Mouse (Mus musculus) forebrain, embryonic 10.5 days (tissue): ENCODE measurements around the gene Sms. TPM values are rescaled to one million over a fixed set of nuclear protein-coding genes. Genes with fewer than 3 reads are reported as not detected.

Experiments
- DNase-seq: peaks from one replicate; pipeline ENCODE4 v3.0.0-alpha.2; 2017; ENCODE audit warnings: low spot score; ENCODE audit errors: extremely low spot score
- H3K27ac ChIP-seq: fragments of 300-500 bp; sonication (generic); 2 replicates; pipeline ENCODE4 v1.5.1; 2016; ENCODE audit warnings: mild to moderate bottlenecking
- H3K27me3 ChIP-seq: fragments of 300-500 bp; sonication (generic); 2 replicates; pipeline ENCODE4 v1.6.1; 2016; ENCODE audit warnings: mild to moderate bottlenecking; ENCODE audit not compliant: poor library complexity, severe bottlenecking
- H3K36me3 ChIP-seq: fragments of 300-500 bp; sonication (generic); replicated peaks from 2 replicates; pipeline ENCODE4 v1.6.1; 2016; ENCODE audit warnings: mild to moderate bottlenecking, moderate library complexity
- H3K4me1 ChIP-seq: fragments of 300-500 bp; sonication (generic); 2 replicates; pipeline ENCODE4 v1.6.1; 2016
- H3K4me3 ChIP-seq: fragments of 300-500 bp; sonication (generic); 2 replicates; pipeline ENCODE4 v1.5.1; 2016; ENCODE audit warnings: mild to moderate bottlenecking, moderate library complexity
- H3K9me3 ChIP-seq: fragments of 300-500 bp; sonication (generic); 2 replicates; pipeline ENCODE4 v1.6.1; 2016; ENCODE audit warnings: mild to moderate bottlenecking, moderate library complexity
- WGBS: fragments of 180-500 bp; shearing (Covaris S2); methylation state at CpG from one replicate; pipeline ENCODE4 v1.1.7; 2016; 5-methylcytosine and 5-hydroxymethylcytosine counted together
- polyA plus RNA-seq: library from polyadenylated mRNA; unstranded; fragments of >200 nt; fragmentation: Nextera tagmentation; extraction: Ambion mirVana; gene quantifications from 2 replicates; pipeline ENCODE4 v1.2.1, GENCODE M21; 2016

Gene Sms
- 102 and 110 TPM in 2 replicates for polyA plus RNA-seq

GRCm38 (mm10) chrX:157491944-157492726 is at the start of gene Sms:
Gene Sms, minus strand, starts transcription at chrX:157492287.
- DNase-seq = peak; percentile 71
- Histone ChIP-seq H3K27me3 (peaks cover 32% of the 10 kb centered on the region), H3K9me3 (no peaks in the 10 kb centered on the region), H3K36me3 (no peaks in the 10 kb centered on the region), H3K27ac (peak within 1 kb of the TSS; percentile 96), H3K4me3 (peak within 1 kb of the TSS; percentile 69), H3K4me1 (peaks cover 19% of the 10 kb centered on the region)
- 21% methylated on average over 37 of the region's 45 CpGs for WGBS

- Histone ChIP-seq H3K27me3 (peaks cover 24% of the 10 kb centered on the region), H3K9me3 (no peaks in the 10 kb centered on the region), H3K27ac (no peak overlapping the region), H3K36me3 (no peaks in the 10 kb centered on the region), H3K4me3 (no peak overlapping the region), H3K4me1 (no peaks in the 10 kb centered on the region)
- no peak for DNase-seq
- WGBS = 68% methylated on average over 5 of the region's 5 CpGs
These were observed 14.3 kb upstream of the Sms start for GRCm38 (mm10) chrX:157506400-157506799.

- Histone ChIP-seq H3K27ac (no peak overlapping the region), H3K36me3 (no peaks in the 10 kb centered on the region), H3K9me3 (no peaks in the 10 kb centered on the region), H3K27me3 (peaks cover 26% of the 10 kb centered on the region), H3K4me1 (no peaks in the 10 kb centered on the region), H3K4me3 (no peak overlapping the region)
- no peak for DNase-seq
- 89% methylated on average over 1 of the region's 1 CpGs for WGBS
These were observed 12.4 kb upstream of the Sms start for GRCm38 (mm10) chrX:157504506-157504905.

- H3K4me3 ChIP-seq = no peak overlapping the region
- no peak for DNase-seq
- 79% methylated on average over 2 of the region's 2 CpGs for WGBS
These were observed 9.8 kb upstream of the Sms start for GRCm38 (mm10) chrX:157501871-157502270.

GRCm38 (mm10) chrX:157500004-157500403 is 7.9 kb upstream of the Sms start:
- Histone ChIP-seq H3K9me3 (no peaks in the 10 kb centered on the region), H3K4me1 (no peaks in the 10 kb centered on the region), H3K4me3 (no peak overlapping the region), H3K27ac (no peak overlapping the region), H3K36me3 (no peaks in the 10 kb centered on the region), H3K27me3 (peaks cover 32% of the 10 kb centered on the region)
- 83% methylated on average over 8 of the region's 8 CpGs for WGBS
- no peak for DNase-seq

More at GRCm38 (mm10) chrX:157501871-157502270, 9.8 kb upstream of the Sms start:
- no peaks in the 10 kb centered on the region for H3K4me1 ChIP-seq
- H3K9me3 ChIP-seq = no peaks in the 10 kb centered on the region
- H3K27ac ChIP-seq = no peak overlapping the region
- H3K27me3 ChIP-seq = peaks cover 18% of the 10 kb centered on the region
- H3K36me3 ChIP-seq = no peaks in the 10 kb centered on the region

- Histone ChIP-seq H3K9me3 (no peaks in the 10 kb centered on the region), H3K27ac (peak overlapping the region; percentile 96)
- WGBS = 79% methylated on average over 4 of the region's 4 CpGs
These were observed 1.1 kb upstream of the Sms start for GRCm38 (mm10) chrX:157493159-157493558.

GRCm38 (mm10) chrX:157491145-157491935 is 747 bp downstream of the Sms start:
- peaks cover 19% of the 10 kb centered on the region for H3K4me1 ChIP-seq
- H3K9me3 ChIP-seq = no peaks in the 10 kb centered on the region
- H3K4me3 ChIP-seq = peak overlapping the region; percentile 69
- DNase-seq = peak; percentile 35
- peaks cover 30% of the 10 kb centered on the region for H3K27me3 ChIP-seq
- H3K36me3 ChIP-seq = no peaks in the 10 kb centered on the region
- 32% methylated on average over 97 of the region's 104 CpGs for WGBS
- peak overlapping the region; percentile 96 for H3K27ac ChIP-seq

More at GRCm38 (mm10) chrX:157493159-157493558, 1.1 kb upstream of the Sms start:
- Histone ChIP-seq H3K4me3 (0 out of 2 replicates have a peak overlapping the region, but pooled peaks have one; percentile 69), H3K27me3 (peaks cover 32% of the 10 kb centered on the region), H3K36me3 (no peaks in the 10 kb centered on the region), H3K4me1 (peaks cover 19% of the 10 kb centered on the region)
- no peak for DNase-seq

- DNase-seq = peak; percentile 19
- WGBS = 12% methylated on average over 12 of the region's 12 CpGs
- Histone ChIP-seq H3K27me3 (peaks cover 25% of the 10 kb centered on the region), H3K36me3 (no peaks in the 10 kb centered on the region), H3K4me1 (peaks cover 19% of the 10 kb centered on the region), H3K27ac (peak overlapping the region; percentile 96), H3K9me3 (no peaks in the 10 kb centered on the region), H3K4me3 (peak overlapping the region; percentile 69)
These were observed 1.3 kb downstream of the Sms start for GRCm38 (mm10) chrX:157490769-157491144.

GRCm38 (mm10) chrX:157489871-157490721 is 2.0 kb downstream of the Sms start:
- DNase-seq = peak; percentile 15

GRCm38 (mm10) chrX:157488831-157489230 is 3.3 kb downstream of the Sms start:
- Histone ChIP-seq H3K9me3 (no peaks in the 10 kb centered on the region), H3K4me1 (peaks cover 19% of the 10 kb centered on the region), H3K27ac (no peak overlapping the region), H3K27me3 (peaks cover 13% of the 10 kb centered on the region; the same call in 1 of the 2 replicates), H3K4me3 (no peak overlapping the region), H3K36me3 (no peaks in the 10 kb centered on the region)
- no peak for DNase-seq
- 62% methylated on average over 3 of the region's 3 CpGs for WGBS

More at GRCm38 (mm10) chrX:157489871-157490721, 2.0 kb downstream of the Sms start:
- Histone ChIP-seq H3K9me3 (no peaks in the 10 kb centered on the region), H3K27me3 (peaks cover 18% of the 10 kb centered on the region), H3K36me3 (no peaks in the 10 kb centered on the region), H3K4me3 (peak overlapping the region; percentile 69), H3K27ac (peak overlapping the region; percentile 96), H3K4me1 (peaks cover 19% of the 10 kb centered on the region)
- 23% methylated on average over 9 of the region's 9 CpGs for WGBS

- WGBS = 64% methylated on average over 2 of the region's 2 CpGs
- Histone ChIP-seq H3K27me3 (peaks cover under 1% of the 10 kb centered on the region; the same call in 1 of the 2 replicates), H3K36me3 (0 out of 2 replicates have a peak, but pooled peaks cover 3% of the 10 kb centered on the region)
These were observed 5.3 kb downstream of the Sms start for GRCm38 (mm10) chrX:157486765-157487164.

GRCm38 (mm10) chrX:157482842-157483241 is 9.2 kb downstream of the Sms start:
- no peak overlapping the region for H3K4me3 ChIP-seq
- no peaks in the 10 kb centered on the region for H3K9me3 ChIP-seq
- no peak overlapping the region for H3K27ac ChIP-seq
- DNase-seq = no peak
- 0 out of 2 replicates have a peak, but pooled peaks cover 3% of the 10 kb centered on the region for H3K36me3 ChIP-seq
- WGBS = 83% methylated on average over 2 of the region's 2 CpGs
- H3K27me3 ChIP-seq = no peaks in the 10 kb centered on the region
- H3K4me1 ChIP-seq = no peaks in the 10 kb centered on the region

More at GRCm38 (mm10) chrX:157486765-157487164, 5.3 kb downstream of the Sms start:
- Histone ChIP-seq H3K4me1 (peaks cover 13% of the 10 kb centered on the region), H3K27ac (no peak overlapping the region), H3K9me3 (no peaks in the 10 kb centered on the region), H3K4me3 (no peak overlapping the region)
- no peak for DNase-seq
